In the genomic region with DNA sequence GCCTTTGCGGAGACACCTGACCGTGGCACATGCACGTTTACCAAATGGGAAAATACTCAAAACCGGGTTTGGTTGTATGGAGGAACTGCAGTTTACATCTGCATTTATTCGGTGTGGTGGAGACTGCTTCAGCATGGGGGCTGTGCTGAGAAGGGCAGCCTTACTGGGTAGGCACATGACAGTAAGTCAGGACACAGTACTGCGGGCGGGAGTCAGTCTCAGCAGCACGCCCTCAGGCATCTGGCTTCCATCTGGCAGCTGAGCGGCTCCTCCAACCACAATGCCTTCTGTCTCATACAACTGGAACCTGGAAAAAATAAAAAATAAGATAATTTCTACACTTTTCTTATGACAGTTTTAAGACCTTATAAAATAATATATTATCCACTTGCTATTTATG, we compare ENCODE assay signal across 16 mouse cellular contexts. TPM values are rescaled to one million over a fixed set of nuclear protein-coding genes. Genes with fewer than 3 reads are reported as not detected.
DNase-seq lines count a peak whose midpoint lies in the region; ATAC-seq lines count a peak whose summit lies in the region.
"Had no signal": no experiment of that assay in that cellular context is flagged by ENCODE, and none has a peak within 500 bp of the region (broad histone marks: within the 10 kb centered on the region; RNA-seq: fewer than 3 reads in every experiment).

No protein-coding gene starts in this region.

- no peak overlapping the region for H3K4me3 ChIP-seq in hindbrain, embryonic 14.5 days (replicated peaks; ENCODE audit: low read length)
- no peak overlapping the region for H3K4me3 ChIP-seq in neural tube, embryonic 11.5 days (ENCODE audit: low read depth, low read length)
- no peak overlapping the region for H3K4me3 ChIP-seq in liver, embryonic 12.5 days
- H3K4me3 ChIP-seq: embryonic facial prominence, embryonic 13.5 days; heart, embryonic 12.5 days; limb, embryonic 12.5 days had no signal

- no peaks in the 10 kb centered on the region for H3K9me3 ChIP-seq in hindbrain, embryonic 14.5 days (ENCODE audit: control insufficient read depth, low read length)
- no peaks in the 10 kb centered on the region for H3K9me3 ChIP-seq in neural tube, embryonic 11.5 days (ENCODE audit: control insufficient read depth, low read length)
- no peaks in the 10 kb centered on the region for H3K9me3 ChIP-seq in liver, embryonic 12.5 days (replicated peaks)

- peak; percentile 61 to 71 for DNase-seq in left cerebral cortex, adult 18-20 months (ENCODE audit: low spot score in 2 of 2)
- no peak for DNase-seq in left cerebral cortex, adult 11 months (ENCODE audit: low spot score)
- peak; percentile 35 for DNase-seq in embryo, embryonic 10.5 days (ENCODE audit: low spot score)
- no peak for DNase-seq in hindbrain, embryonic 14.5 days (ENCODE audit: low spot score)
- peak; percentile 23 for DNase-seq in neural tube, embryonic 11.5 days (ENCODE audit: low spot score)
- no peak for DNase-seq in ovary, postnatal 14 days (ENCODE audit: low spot score)
- no peak for DNase-seq in thymus, postnatal 14 days
- DNase-seq: adrenal gland, postnatal 36 days; cerebellum, adult 2 months; lung, adult 18-20 months had no signal

- no peaks in the 10 kb centered on the region for H3K4me1 ChIP-seq in hindbrain, embryonic 14.5 days (replicated peaks; ENCODE audit: control insufficient read depth, insufficient read depth, low read length)
- no peaks in the 10 kb centered on the region for H3K4me1 ChIP-seq in neural tube, embryonic 11.5 days (ENCODE audit: control insufficient read depth, insufficient read depth, low read length)
- H3K4me1 ChIP-seq in liver, embryonic 12.5 days = no peaks in the 10 kb centered on the region
- H3K4me1 ChIP-seq: embryonic facial prominence, embryonic 13.5 days; limb, embryonic 12.5 days had no signal

- H3K9ac ChIP-seq in hindbrain, embryonic 14.5 days = no peak overlapping the region
- no peak overlapping the region for H3K9ac ChIP-seq in neural tube, embryonic 11.5 days (ENCODE audit: low read length)
- H3K9ac ChIP-seq in liver, embryonic 12.5 days = no peak overlapping the region
- H3K9ac ChIP-seq: embryonic facial prominence, embryonic 13.5 days; heart, embryonic 12.5 days; limb, embryonic 12.5 days had no signal

- no peaks in the 10 kb centered on the region for H3K27me3 ChIP-seq in hindbrain, embryonic 14.5 days (ENCODE audit: control insufficient read depth, insufficient read depth, low read length)
- H3K27me3 ChIP-seq in neural tube, embryonic 11.5 days (ENCODE audit: control insufficient read depth, insufficient read depth, low read length) = no peaks in the 10 kb centered on the region
- H3K27me3 ChIP-seq in liver, embryonic 12.5 days (replicated peaks) = no peaks in the 10 kb centered on the region
- H3K27me3 ChIP-seq: embryonic facial prominence, embryonic 13.5 days; heart, embryonic 12.5 days; limb, embryonic 12.5 days had no signal

- H3K36me3 ChIP-seq in hindbrain, embryonic 14.5 days (replicated peaks; ENCODE audit: control insufficient read depth, insufficient read depth) = peaks cover 73% of the 10 kb centered on the region
- H3K36me3 ChIP-seq in neural tube, embryonic 11.5 days (ENCODE audit: control insufficient read depth, insufficient read depth, low read length) = peaks cover 40% of the 10 kb centered on the region
- H3K36me3 ChIP-seq in liver, embryonic 12.5 days = peaks cover 56% of the 10 kb centered on the region

- peak; percentile 63 for ATAC-seq in hindbrain, embryonic 14.5 days (ENCODE audit: low FRiP score)
- ATAC-seq in neural tube, embryonic 11.5 days (ENCODE audit: insufficient read depth, low FRiP score, low TSS enrichment) = peak; percentile 51; the same call in 1 of the 2 replicates
- no peak for ATAC-seq in liver, embryonic 12.5 days
- ATAC-seq: forebrain, embryonic 16.5 days had no signal

- WGBS in hindbrain, embryonic 14.5 days = 65% methylated on average over 9 of the region's 9 CpGs
- 68% methylated on average over 9 of the region's 9 CpGs for WGBS in neural tube, embryonic 11.5 days
- WGBS in liver, embryonic 12.5 days (ENCODE audit: insufficient replicate concordance) = 87% methylated on average over 9 of the region's 9 CpGs

- no peak overlapping the region; the same call in 1 of the 2 replicates for H3K27ac ChIP-seq in hindbrain, embryonic 14.5 days
- H3K27ac ChIP-seq in neural tube, embryonic 11.5 days (ENCODE audit: low read depth, low read length) = no peak overlapping the region
- H3K27ac ChIP-seq in liver, embryonic 12.5 days = no peak overlapping the region
- H3K27ac ChIP-seq: embryonic facial prominence, embryonic 13.5 days; limb, embryonic 12.5 days; stomach, postnatal 0 days had no signal

- H3K4me2 ChIP-seq in hindbrain, embryonic 14.5 days (replicated peaks) = no peak overlapping the region
- H3K4me2 ChIP-seq in neural tube, embryonic 11.5 days (ENCODE audit: low read depth) = no peak overlapping the region
- no peak overlapping the region for H3K4me2 ChIP-seq in liver, embryonic 12.5 days
- H3K4me2 ChIP-seq: embryonic facial prominence, embryonic 13.5 days; heart, embryonic 12.5 days; limb, embryonic 12.5 days had no signal

RNA-seq across cellular contexts. Expression of a gene that starts 32.4 kb away (rescaled TPM):
- total RNA-seq in left cerebral cortex, adult 18-20 months (2021) = 10 to 100 TPM; 75.4 to 78.3 TPM
- polyA plus RNA-seq in hindbrain, embryonic 14.5 days (2014; fragmentation: Nextera tagmentation; extraction: Ambion mirVana) = 27.6 and 29.3 TPM in 2 replicates
- polyA plus RNA-seq in neural tube, embryonic 11.5 days (2014; fragmentation: Nextera tagmentation; extraction: Ambion mirVana) = 28.0 and 35.1 TPM in 2 replicates
- 6.5 and 7.5 TPM in 2 replicates for polyA plus RNA-seq in liver, embryonic 12.5 days (2016; fragmentation: Nextera tagmentation; extraction: Ambion mirVana)

Comparison
In these comparisons a context has a peak if more than half of its experiments do, and no peak if none do; other contexts are left out.
1. DNase-seq: peak in left cerebral cortex, adult 18-20 months (2 of 2), embryo, embryonic 10.5 days (single experiment) and neural tube, embryonic 11.5 days (single experiment); none in left cerebral cortex, adult 11 months (single experiment), hindbrain, embryonic 14.5 days (single experiment), ovary, postnatal 14 days (single experiment) and thymus, postnatal 14 days (single experiment).